Mouse (Mus musculus) embryonic facial prominence, embryonic 15.5 days (tissue): ENCODE measurements around the gene Triap1. TPM values are rescaled to one million over a fixed set of nuclear protein-coding genes. Genes with fewer than 3 reads are reported as not detected.

Source experiments
- polyA plus RNA-seq: library from polyadenylated mRNA; unstranded; fragments of >200 nt; fragmentation: Nextera tagmentation; extraction: Ambion mirVana; gene quantifications from 2 replicates; pipeline ENCODE4 v1.2.1, GENCODE M21; 2015

Gene Triap1
- polyA plus RNA-seq, 1 experiment from 2014 or later: 56.4 TPM

Other genes starting within 250 kb of the Triap1 start
- 39.7 and 50.0 TPM in 2 replicates for gene Gm10401, start 242.9 kb upstream of the Triap1 start, polyA plus RNA-seq
- 47.8 and 48.2 TPM in 2 replicates for gene Acads, start 221.9 kb upstream of the Triap1 start, polyA plus RNA-seq
- 41.0 and 42.2 TPM in 2 replicates for gene Unc119b, start 206.2 kb upstream of the Triap1 start, polyA plus RNA-seq
- 95.1 and 98.4 TPM in 2 replicates for gene Mlec, start 183.0 kb upstream of the Triap1 start, polyA plus RNA-seq
- gene Cabp1, start 146.8 kb upstream of the Triap1 start, polyA plus RNA-seq: 2.6 and 3.0 TPM in 2 replicates
- gene Pop5, start 105.4 kb upstream of the Triap1 start, polyA plus RNA-seq: 90.1 and 92.0 TPM in 2 replicates
- 158 and 170 TPM in 2 replicates for gene Rnf10, start 68.3 kb upstream of the Triap1 start, polyA plus RNA-seq
- 37.3 and 37.6 TPM in 2 replicates for gene Coq5, start 61.6 kb upstream of the Triap1 start, polyA plus RNA-seq
- gene Dynll1, start 40.2 kb upstream of the Triap1 start, polyA plus RNA-seq: 1,800 and 1,802 TPM in 2 replicates
- 263 and 264 TPM in 2 replicates for gene Srsf9, start 14.0 kb upstream of the Triap1 start, polyA plus RNA-seq
- gene Gatc, start within 50 bp of the Triap1 start, polyA plus RNA-seq: 28.7 and 33.9 TPM in 2 replicates
- gene Cox6a1, start 7.8 kb downstream of the Triap1 start, polyA plus RNA-seq: 850 and 892 TPM in 2 replicates
- gene Msi1, start 88.4 kb downstream of the Triap1 start, polyA plus RNA-seq: 14.1 and 19.1 TPM in 2 replicates
- not detected in 2 replicates for gene Pla2g1b, start 125.0 kb downstream of the Triap1 start, polyA plus RNA-seq
- gene Sirt4, start 143.5 kb downstream of the Triap1 start, polyA plus RNA-seq: 29.2 and 32.8 TPM in 2 replicates
- gene Pxn, start 165.5 kb downstream of the Triap1 start, polyA plus RNA-seq: 51.5 and 52.8 TPM in 2 replicates
- 1,780 and 1,815 TPM in 2 replicates for gene Rplp0, start 218.2 kb downstream of the Triap1 start, polyA plus RNA-seq
- 36.2 and 36.4 TPM in 2 replicates for gene Gcn1l1, start 224.0 kb downstream of the Triap1 start, polyA plus RNA-seq